Mouse (Mus musculus) hindbrain, embryonic 15.5 days (tissue): ENCODE measurements around the gene Akap7. TPM values are rescaled to one million over a fixed set of nuclear protein-coding genes. Genes with fewer than 3 reads are reported as not detected.

Experiments
- ATAC-seq: fragments of 200-750 bp; cut with Nextera tagmentation; 2 replicates; pipeline ENCODE4 v1.8.0; 2017; ENCODE audit warnings: low read depth, moderate number of reproducible peaks, moderate TSS enrichment; ENCODE audit not compliant: low FRiP score
- H3K27ac ChIP-seq: fragments of 300-500 bp; sonication (generic); replicated peaks from 2 replicates; pipeline ENCODE4 v1.5.1; 2015; ENCODE audit warnings: mild to moderate bottlenecking, inconsistent platforms
- H3K27me3 ChIP-seq: fragments of 300-500 bp; sonication (generic); 2 replicates; pipeline ENCODE4 v1.6.1; 2015; ENCODE audit warnings: control low read depth, inconsistent platforms
- H3K36me3 ChIP-seq: fragments of 300-500 bp; sonication (generic); 2 replicates; pipeline ENCODE4 v1.6.1; 2015; ENCODE audit warnings: control low read depth, inconsistent platforms
- H3K4me1 ChIP-seq: fragments of 300-500 bp; sonication (generic); replicated peaks from 2 replicates; pipeline ENCODE4 v1.6.1; 2015; ENCODE audit warnings: control low read depth, inconsistent platforms
- H3K4me2 ChIP-seq: fragments of 300-500 bp; sonication (generic); 2 replicates; pipeline ENCODE4 v1.6.1; 2015; ENCODE audit warnings: moderate library complexity, mild to moderate bottlenecking, inconsistent platforms
- H3K4me3 ChIP-seq: fragments of 300-500 bp; sonication (generic); 2 replicates; pipeline ENCODE4 v1.5.1; 2015; ENCODE audit warnings: mild to moderate bottlenecking, inconsistent platforms
- H3K9ac ChIP-seq: fragments of 300-500 bp; sonication (generic); 2 replicates; pipeline ENCODE4 v1.6.1; 2015; ENCODE audit warnings: inconsistent platforms
- H3K9me3 ChIP-seq: fragments of 300-500 bp; sonication (generic); 2 replicates; pipeline ENCODE4 v1.6.1; 2016; ENCODE audit warnings: control low read depth, inconsistent platforms
- WGBS: fragments of 180-500 bp; shearing (Covaris S2); methylation state at CpG from one replicate; pipeline ENCODE4 v1.1.7; 2015; 5-methylcytosine and 5-hydroxymethylcytosine counted together
- polyA plus RNA-seq: library from polyadenylated mRNA; unstranded; fragments of >200 nt; fragmentation: Nextera tagmentation; extraction: Ambion mirVana; gene quantifications from 2 replicates; pipeline ENCODE4 v1.2.1, GENCODE M21; 2015

The Akap7 gene
- polyA plus RNA-seq: 51.6 and 57.7 TPM in 2 replicates

GRCm38 (mm10) chr10:25307770-25308169 is at the start of gene Akap7:
Akap7 (minus strand) TSS chr10:25307870.
- H3K9ac ChIP-seq: no peak within 1 kb of the TSS
- 91% methylated on average over 9 of the region's 9 CpGs for WGBS
- ATAC-seq: no peak

GRCm38 (mm10) chr10:25354390-25354789 is 46.7 kb upstream of the Akap7 start:
- Histone ChIP-seq H3K4me3 (no peak overlapping the region), H3K27ac (no peak overlapping the region), H3K36me3 (no peaks in the 10 kb centered on the region), H3K4me2 (no peak overlapping the region), H3K27me3 (no peaks in the 10 kb centered on the region), H3K4me1 (no peaks in the 10 kb centered on the region), H3K9ac (no peak overlapping the region), H3K9me3 (no peaks in the 10 kb centered on the region)
- 90% methylated on average over 7 of the region's 7 CpGs for WGBS
- ATAC-seq: no peak

More at GRCm38 (mm10) chr10:25307770-25308169, at the start of gene Akap7:
- Histone ChIP-seq H3K9me3 (no peaks in the 10 kb centered on the region), H3K36me3 (no peaks in the 10 kb centered on the region), H3K27ac (no peak within 1 kb of the TSS), H3K27me3 (no peaks in the 10 kb centered on the region), H3K4me2 (no peak within 1 kb of the TSS), H3K4me1 (peaks cover 5% of the 10 kb centered on the region; the same call in 1 of the 2 replicates), H3K4me3 (no peak within 1 kb of the TSS)

GRCm38 (mm10) chr10:25353941-25354340 is 46.3 kb upstream of the Akap7 start:
- Histone ChIP-seq H3K27ac (no peak overlapping the region), H3K9me3 (no peaks in the 10 kb centered on the region), H3K4me2 (no peak overlapping the region), H3K4me3 (no peak overlapping the region), H3K27me3 (no peaks in the 10 kb centered on the region), H3K36me3 (no peaks in the 10 kb centered on the region), H3K9ac (no peak overlapping the region), H3K4me1 (no peaks in the 10 kb centered on the region)
- 91% methylated on average over 3 of the region's 3 CpGs for WGBS
- ATAC-seq: no peak

GRCm38 (mm10) chr10:25342801-25343200 is 35.1 kb upstream of the Akap7 start:
- no peak for ATAC-seq
- Histone ChIP-seq H3K9me3 (no peaks in the 10 kb centered on the region), H3K4me3 (no peak overlapping the region)

GRCm38 (mm10) chr10:25340675-25341074 is 33.0 kb upstream of the Akap7 start:
- H3K36me3 ChIP-seq: no peaks in the 10 kb centered on the region
- WGBS: 98% methylated on average over 5 of the region's 5 CpGs
- no peak overlapping the region for H3K27ac ChIP-seq
- no peak overlapping the region for H3K4me2 ChIP-seq
- no peak overlapping the region for H3K4me3 ChIP-seq
- H3K9ac ChIP-seq: no peak overlapping the region
- no peaks in the 10 kb centered on the region for H3K27me3 ChIP-seq
- H3K4me1 ChIP-seq: no peaks in the 10 kb centered on the region
- no peak for ATAC-seq
- H3K9me3 ChIP-seq: no peaks in the 10 kb centered on the region

More at GRCm38 (mm10) chr10:25342801-25343200, 35.1 kb upstream of the Akap7 start:
- no peak overlapping the region for H3K9ac ChIP-seq
- no peaks in the 10 kb centered on the region for H3K27me3 ChIP-seq
- no peaks in the 10 kb centered on the region for H3K4me1 ChIP-seq
- no peak overlapping the region for H3K27ac ChIP-seq
- no peak overlapping the region for H3K4me2 ChIP-seq
- no peaks in the 10 kb centered on the region for H3K36me3 ChIP-seq

- H3K36me3 ChIP-seq: no peaks in the 10 kb centered on the region
- no peak overlapping the region for H3K4me2 ChIP-seq
- no peak overlapping the region for H3K27ac ChIP-seq
- no peaks in the 10 kb centered on the region for H3K9me3 ChIP-seq
- H3K27me3 ChIP-seq: no peaks in the 10 kb centered on the region
- no peaks in the 10 kb centered on the region for H3K4me1 ChIP-seq
- no peak overlapping the region for H3K9ac ChIP-seq
- 76% methylated on average over 4 of the region's 4 CpGs for WGBS
- no peak overlapping the region for H3K4me3 ChIP-seq
- no peak for ATAC-seq
These were observed 25.9 kb upstream of the Akap7 start for GRCm38 (mm10) chr10:25333390-25334079.

- H3K9me3 ChIP-seq: no peaks in the 10 kb centered on the region
- H3K27ac ChIP-seq: 0 out of 2 replicates have a peak overlapping the region, but pooled peaks have one; percentile 3
- ATAC-seq: no peak
- H3K4me3 ChIP-seq: no peak overlapping the region
- no peak overlapping the region for H3K9ac ChIP-seq
- no peaks in the 10 kb centered on the region for H3K4me1 ChIP-seq
- no peaks in the 10 kb centered on the region for H3K36me3 ChIP-seq
- no peak overlapping the region for H3K4me2 ChIP-seq
- WGBS: 54% methylated on average over 9 of the region's 9 CpGs
- H3K27me3 ChIP-seq: no peaks in the 10 kb centered on the region
These were observed 23.8 kb upstream of the Akap7 start for GRCm38 (mm10) chr10:25331321-25332049.

- H3K4me3 ChIP-seq: no peak overlapping the region
- whole genome bisulfite sequencing: 82% methylated on average over 7 of the region's 7 CpGs
- no peak for ATAC-seq
- no peak overlapping the region for H3K9ac ChIP-seq
- H3K36me3 ChIP-seq: no peaks in the 10 kb centered on the region
- H3K4me1 ChIP-seq: no peaks in the 10 kb centered on the region
- no peak overlapping the region for H3K4me2 ChIP-seq
- no peaks in the 10 kb centered on the region for H3K27me3 ChIP-seq
- no peaks in the 10 kb centered on the region for H3K9me3 ChIP-seq
- no peak overlapping the region for H3K27ac ChIP-seq
These were observed 22.4 kb upstream of the Akap7 start for GRCm38 (mm10) chr10:25330094-25330493.

GRCm38 (mm10) chr10:25327511-25327910 is 19.8 kb upstream of the Akap7 start:
- H3K9ac ChIP-seq: no peak overlapping the region
- WGBS: 83% methylated on average over 6 of the region's 6 CpGs
- H3K4me3 ChIP-seq: no peak overlapping the region
- no peaks in the 10 kb centered on the region for H3K9me3 ChIP-seq
- H3K36me3 ChIP-seq: no peaks in the 10 kb centered on the region
- no peaks in the 10 kb centered on the region for H3K4me1 ChIP-seq
- H3K4me2 ChIP-seq: no peak overlapping the region
- ATAC-seq: no peak
- H3K27me3 ChIP-seq: no peaks in the 10 kb centered on the region
- no peak overlapping the region for H3K27ac ChIP-seq

- no peak overlapping the region for H3K9ac ChIP-seq
- H3K27ac ChIP-seq: no peak overlapping the region
- H3K4me2 ChIP-seq: no peak overlapping the region
- no peak; the same call in 1 of the 2 replicates for ATAC-seq
- H3K27me3 ChIP-seq: no peaks in the 10 kb centered on the region
- H3K4me3 ChIP-seq: no peak overlapping the region
- WGBS: 45% methylated on average over 4 of the region's 4 CpGs
- H3K36me3 ChIP-seq: no peaks in the 10 kb centered on the region
- H3K4me1 ChIP-seq: no peaks in the 10 kb centered on the region
- no peaks in the 10 kb centered on the region for H3K9me3 ChIP-seq
These were observed 18.0 kb upstream of the Akap7 start for GRCm38 (mm10) chr10:25325690-25326089.

GRCm38 (mm10) chr10:25321198-25321597 is 13.5 kb upstream of the Akap7 start:
- no peaks in the 10 kb centered on the region for H3K36me3 ChIP-seq
- no peak overlapping the region for H3K9ac ChIP-seq
- no peak overlapping the region for H3K4me3 ChIP-seq
- H3K27me3 ChIP-seq: no peaks in the 10 kb centered on the region
- no peaks in the 10 kb centered on the region for H3K9me3 ChIP-seq
- 87% methylated on average over 4 of the region's 4 CpGs for WGBS
- ATAC-seq: no peak
- no peak overlapping the region for H3K4me2 ChIP-seq
- H3K27ac ChIP-seq: no peak overlapping the region
- H3K4me1 ChIP-seq: no peaks in the 10 kb centered on the region

GRCm38 (mm10) chr10:25319531-25319930 is 11.9 kb upstream of the Akap7 start:
- H3K9ac ChIP-seq: no peak overlapping the region
- H3K36me3 ChIP-seq: no peaks in the 10 kb centered on the region
- H3K9me3 ChIP-seq: no peaks in the 10 kb centered on the region
- H3K27ac ChIP-seq: no peak overlapping the region
- H3K4me3 ChIP-seq: no peak overlapping the region
- H3K4me2 ChIP-seq: no peak overlapping the region
- H3K4me1 ChIP-seq: no peaks in the 10 kb centered on the region
- no peak for ATAC-seq
- no peaks in the 10 kb centered on the region for H3K27me3 ChIP-seq
